Mouse (Mus musculus) heart, embryonic 15.5 days (tissue): ENCODE results near the gene Cenpm. TPM values are rescaled to one million over a fixed set of nuclear protein-coding genes. Genes with fewer than 3 reads are reported as not detected.

Experiments
- ATAC-seq: fragments of 200-750 bp; cut with Nextera tagmentation; replicated peaks from 2 replicates; pipeline ENCODE4 v1.8.0; 2017; ENCODE audit warnings: low read depth, moderate TSS enrichment; ENCODE audit not compliant: insufficient number of reproducible peaks, insufficient read depth, low FRiP score
- H3K27ac ChIP-seq: fragments of 300-500 bp; sonication (generic); 2 replicates; pipeline ENCODE4 v1.5.1; 2015; ENCODE audit warnings: mild to moderate bottlenecking, inconsistent platforms
- H3K27me3 ChIP-seq: fragments of 300-500 bp; sonication (generic); 2 replicates; pipeline ENCODE4 v1.6.1; 2015; ENCODE audit warnings: inconsistent platforms
- H3K36me3 ChIP-seq: fragments of 300-500 bp; sonication (generic); 2 replicates; pipeline ENCODE4 v1.6.1; 2015; ENCODE audit warnings: mild to moderate bottlenecking, inconsistent platforms
- H3K4me1 ChIP-seq: fragments of 300-500 bp; sonication (generic); replicated peaks from 2 replicates; pipeline ENCODE4 v1.6.1; 2015; ENCODE audit warnings: inconsistent platforms
- H3K4me2 ChIP-seq: fragments of 300-500 bp; sonication (generic); 2 replicates; pipeline ENCODE4 v1.6.1; 2015; ENCODE audit warnings: inconsistent platforms, mild to moderate bottlenecking, moderate library complexity
- H3K4me3 ChIP-seq: fragments of 300-500 bp; sonication (generic); 2 replicates; pipeline ENCODE4 v1.5.1; 2015; ENCODE audit warnings: mild to moderate bottlenecking, inconsistent platforms
- H3K9ac ChIP-seq: fragments of 300-500 bp; sonication (generic); 2 replicates; pipeline ENCODE4 v1.6.1; 2015; ENCODE audit warnings: mild to moderate bottlenecking, inconsistent platforms
- H3K9me3 ChIP-seq: fragments of 300-500 bp; sonication (generic); replicated peaks from 2 replicates; pipeline ENCODE4 v1.6.1; 2016; ENCODE audit warnings: inconsistent platforms
- WGBS: fragments of 180-500 bp; shearing (Covaris S2); methylation state at CpG from one replicate; pipeline ENCODE4 v1.1.7; 2015; ENCODE audit warnings: mixed read lengths; 5-methylcytosine and 5-hydroxymethylcytosine counted together
- polyA plus RNA-seq: library from polyadenylated mRNA; unstranded; fragments of >200 nt; fragmentation: Nextera tagmentation; extraction: Ambion mirVana; gene quantifications from 2 replicates; pipeline ENCODE4 v1.2.1, GENCODE M21; 2015

Cenpm gene
- polyA plus RNA-seq, 1 experiment from 2014 or later, result 55.7 TPM

GRCm38 (mm10) chr15:82243311-82243710 is 1.2 kb downstream of the Cenpm start:
- H3K9me3 ChIP-seq, result no peaks in the 10 kb centered on the region
- 73% methylated on average over 3 of the region's 3 CpGs for WGBS
- H3K9ac ChIP-seq, result peak overlapping the region; percentile 64
- ATAC-seq, result no peak
- no peaks in the 10 kb centered on the region for H3K27me3 ChIP-seq
- peaks cover 7% of the 10 kb centered on the region for H3K4me1 ChIP-seq
- no peaks in the 10 kb centered on the region for H3K36me3 ChIP-seq
- no peak overlapping the region for H3K27ac ChIP-seq
- H3K4me2 ChIP-seq, result peak overlapping the region; percentile 92
- peak overlapping the region; percentile 89 for H3K4me3 ChIP-seq

GRCm38 (mm10) chr15:82236565-82236964 is 8.0 kb downstream of the Cenpm start:
- 20% methylated on average over 5 of the region's 5 CpGs for WGBS
- 0 out of 2 replicates have a peak, but pooled peaks have one; percentile 43 for ATAC-seq
- H3K36me3 ChIP-seq, result no peaks in the 10 kb centered on the region
- H3K9ac ChIP-seq, result no peak overlapping the region
- H3K9me3 ChIP-seq, result no peaks in the 10 kb centered on the region
- H3K27ac ChIP-seq, result no peak overlapping the region
- H3K4me3 ChIP-seq, result no peak overlapping the region
- H3K4me2 ChIP-seq, result no peak overlapping the region
- H3K27me3 ChIP-seq, result no peaks in the 10 kb centered on the region
- H3K4me1 ChIP-seq, result 0 out of 2 replicates have a peak, but pooled peaks cover 4% of the 10 kb centered on the region

GRCm38 (mm10) chr15:82235661-82236060 is 8.9 kb downstream of the Cenpm start:
- Histone ChIP-seq H3K9ac (no peak overlapping the region; the same call in 1 of the 2 replicates), H3K4me1 (0 out of 2 replicates have a peak, but pooled peaks cover 4% of the 10 kb centered on the region), H3K36me3 (no peaks in the 10 kb centered on the region), H3K4me3 (no peak overlapping the region), H3K4me2 (no peak overlapping the region), H3K9me3 (no peaks in the 10 kb centered on the region), H3K27ac (no peak overlapping the region), H3K27me3 (no peaks in the 10 kb centered on the region; the same call in 1 of the 2 replicates)
- ATAC-seq, result no peak
- WGBS, result 55% methylated on average over 10 of the region's 10 CpGs

- H3K36me3 ChIP-seq, result no peaks in the 10 kb centered on the region
- H3K27me3 ChIP-seq, result peaks cover 10% of the 10 kb centered on the region; the same call in 1 of the 2 replicates
- no peak overlapping the region for H3K9ac ChIP-seq
- H3K27ac ChIP-seq, result no peak overlapping the region
- H3K4me1 ChIP-seq, result peaks cover 10% of the 10 kb centered on the region
- WGBS, result 73% methylated on average over 4 of the region's 4 CpGs
- no peak overlapping the region for H3K4me2 ChIP-seq
- H3K9me3 ChIP-seq, result no peaks in the 10 kb centered on the region
- ATAC-seq, result no peak
- H3K4me3 ChIP-seq, result no peak overlapping the region
Measured at GRCm38 (mm10) chr15:82232651-82233050, 11.9 kb downstream of the Cenpm start.

- Histone ChIP-seq H3K9me3 (no peaks in the 10 kb centered on the region), H3K9ac (no peak overlapping the region), H3K36me3 (no peaks in the 10 kb centered on the region), H3K27ac (no peak overlapping the region), H3K4me2 (no peak overlapping the region), H3K4me3 (no peak overlapping the region), H3K27me3 (peaks cover 10% of the 10 kb centered on the region; the same call in 1 of the 2 replicates), H3K4me1 (peaks cover 10% of the 10 kb centered on the region)
- ATAC-seq, result no peak
- 58% methylated on average over 11 of the region's 11 CpGs for WGBS
Measured at GRCm38 (mm10) chr15:82231591-82232378, 12.8 kb downstream of the Cenpm start.

GRCm38 (mm10) chr15:82231100-82231499 is 13.4 kb downstream of the Cenpm start:
- Histone ChIP-seq H3K9ac (no peak overlapping the region), H3K4me2 (no peak overlapping the region), H3K9me3 (no peaks in the 10 kb centered on the region), H3K4me1 (peaks cover 10% of the 10 kb centered on the region), H3K27ac (no peak overlapping the region), H3K4me3 (no peak overlapping the region), H3K27me3 (peaks cover 11% of the 10 kb centered on the region), H3K36me3 (no peaks in the 10 kb centered on the region)
- WGBS, result 73% methylated on average over 4 of the region's 4 CpGs
- ATAC-seq, result no peak

GRCm38 (mm10) chr15:82230098-82230611 is 14.4 kb downstream of the Cenpm start:
- peaks cover 20% of the 10 kb centered on the region for H3K27me3 ChIP-seq

GRCm38 (mm10) chr15:82229542-82230045 is 15.0 kb downstream of the Cenpm start:
- Histone ChIP-seq H3K27ac (no peak overlapping the region), H3K4me2 (no peak overlapping the region), H3K9me3 (no peaks in the 10 kb centered on the region), H3K27me3 (peaks cover 26% of the 10 kb centered on the region), H3K4me3 (no peak overlapping the region), H3K9ac (no peak overlapping the region), H3K4me1 (peaks cover 11% of the 10 kb centered on the region), H3K36me3 (no peaks in the 10 kb centered on the region)
- 33% methylated on average over 11 of the region's 11 CpGs for WGBS
- no peak for ATAC-seq

More at GRCm38 (mm10) chr15:82230098-82230611, 14.4 kb downstream of the Cenpm start:
- Histone ChIP-seq H3K4me2 (no peak overlapping the region), H3K27ac (no peak overlapping the region), H3K9me3 (no peaks in the 10 kb centered on the region), H3K9ac (no peak overlapping the region), H3K4me3 (no peak overlapping the region), H3K36me3 (no peaks in the 10 kb centered on the region), H3K4me1 (peaks cover 10% of the 10 kb centered on the region)
- ATAC-seq, result no peak
- WGBS, result 76% methylated on average over 6 of the region's 6 CpGs

GRCm38 (mm10) chr15:82225769-82226168 is 18.8 kb downstream of the Cenpm start:
- H3K4me1 ChIP-seq, result peaks cover 22% of the 10 kb centered on the region
- H3K4me3 ChIP-seq, result no peak overlapping the region
- no peak overlapping the region for H3K27ac ChIP-seq
- H3K36me3 ChIP-seq, result no peaks in the 10 kb centered on the region
- WGBS, result 85% methylated on average over 5 of the region's 5 CpGs
- H3K9ac ChIP-seq, result no peak overlapping the region
- no peaks in the 10 kb centered on the region for H3K9me3 ChIP-seq
- no peak overlapping the region for H3K4me2 ChIP-seq
- peaks cover 62% of the 10 kb centered on the region for H3K27me3 ChIP-seq
- no peak for ATAC-seq

GRCm38 (mm10) chr15:82224602-82225215 is 19.8 kb downstream of the Cenpm start:
- peaks cover 65% of the 10 kb centered on the region for H3K27me3 ChIP-seq

More at GRCm38 (mm10) chr15:82224602-82225215, 19.8 kb downstream of the Cenpm start:
- peak overlapping the region; percentile 44 for H3K4me3 ChIP-seq
- H3K4me1 ChIP-seq, result peaks cover 22% of the 10 kb centered on the region
- 33% methylated on average over 7 of the region's 7 CpGs for WGBS
- no peak overlapping the region for H3K9ac ChIP-seq
- no peaks in the 10 kb centered on the region for H3K36me3 ChIP-seq
- no peak overlapping the region for H3K27ac ChIP-seq
- peak overlapping the region; percentile 73 for H3K4me2 ChIP-seq
- 0 out of 2 replicates have a peak, but pooled peaks have one; percentile 23 for ATAC-seq
- H3K9me3 ChIP-seq, result no peaks in the 10 kb centered on the region
